Mouse (Mus musculus) T-helper 17 cell (primary cell): ENCODE measurements at regions not wholly inside any gene's neighbourhood (a gene's known extent, or its start where the extent isn't known, plus 50 kb on each side); places are given as distances from the start of the nearest gene placed in this dataset.

Source experiments
- in situ Hi-C, 2 experiments: fragments of 300-600 bp; cut with MboI, MseI; formaldehyde crosslinking; loops; 1 replicate in 1 of 2; 2 replicates in 1 of 2; pipeline ENCODE4 v1.15.1; 2025; ENCODE audit warnings: high pct_unique_total_duplicates in 2 of 2

DNA sequence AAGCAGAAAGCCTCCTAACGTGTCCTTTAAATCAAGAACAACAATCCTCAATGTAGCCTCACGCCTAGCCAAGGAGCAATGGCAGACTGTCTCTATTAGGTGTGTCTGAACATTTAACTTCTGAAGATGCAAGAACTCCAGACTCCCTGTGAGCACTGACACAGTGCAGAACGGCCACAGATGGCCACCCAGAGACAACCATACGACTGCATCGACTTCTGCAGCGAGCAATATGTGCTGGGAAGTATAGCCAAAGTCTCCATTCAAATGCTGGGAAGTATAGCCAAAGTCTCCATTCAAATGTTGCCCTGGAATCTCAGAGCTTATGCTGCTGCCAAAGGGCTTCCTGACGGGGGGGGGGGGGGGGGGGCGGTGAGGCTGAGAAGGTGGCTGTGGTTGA, 463.5 kb downstream of the Efna5 start:
- in situ Hi-C loops, result no loop called here

- in situ Hi-C loops, result no loop called here
Measured at GRCm38 (mm10) chr17:62415152-62415551, 466.0 kb downstream of the Efna5 start.

DNA sequence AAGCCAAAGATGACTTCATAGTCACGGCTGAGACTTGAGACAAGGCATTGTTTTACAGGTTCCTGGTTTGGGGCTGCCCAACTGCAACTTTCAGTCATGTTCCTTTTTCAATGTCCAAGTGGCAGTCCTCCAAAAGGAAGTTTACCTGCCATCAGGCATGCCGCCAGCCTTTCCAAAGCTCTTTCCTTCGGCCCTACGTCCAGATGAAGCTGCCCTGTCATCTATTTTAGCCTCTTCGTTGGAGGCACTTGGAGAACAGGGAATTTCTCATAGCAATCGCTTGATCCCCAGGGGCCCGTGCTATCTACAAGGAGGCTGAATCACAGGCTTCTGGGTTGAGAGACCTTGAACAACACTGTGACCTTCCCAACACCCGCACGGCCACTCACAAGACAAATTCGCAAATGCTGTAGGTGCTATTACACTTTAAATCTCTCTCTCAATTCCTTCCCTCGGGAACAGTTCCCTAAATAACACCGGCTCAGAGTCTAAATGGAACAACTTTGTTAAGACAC, 468.4 kb downstream of the Efna5 start:
- in situ Hi-C loops, result no loop called here

DNA sequence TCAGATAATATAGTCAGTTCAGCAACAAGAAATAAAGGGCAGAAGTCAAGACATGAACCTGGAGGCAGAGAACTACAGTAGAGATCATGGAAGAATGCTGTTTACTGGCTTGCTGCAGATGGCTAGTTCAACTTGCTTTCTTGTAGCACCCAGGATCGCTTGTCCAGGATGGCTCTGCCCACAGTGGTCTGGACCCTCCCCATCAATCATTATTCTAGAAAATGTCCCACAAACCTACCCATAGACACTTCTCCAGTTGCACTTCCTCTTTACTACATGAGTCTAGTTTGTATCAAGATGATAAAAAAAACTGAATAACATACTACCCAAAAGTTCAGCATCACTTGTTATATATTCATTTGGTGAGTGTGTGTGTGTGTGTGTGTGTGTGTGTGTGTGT, 477.4 kb downstream of the Efna5 start:
- in situ Hi-C loops, result no loop called here

DNA sequence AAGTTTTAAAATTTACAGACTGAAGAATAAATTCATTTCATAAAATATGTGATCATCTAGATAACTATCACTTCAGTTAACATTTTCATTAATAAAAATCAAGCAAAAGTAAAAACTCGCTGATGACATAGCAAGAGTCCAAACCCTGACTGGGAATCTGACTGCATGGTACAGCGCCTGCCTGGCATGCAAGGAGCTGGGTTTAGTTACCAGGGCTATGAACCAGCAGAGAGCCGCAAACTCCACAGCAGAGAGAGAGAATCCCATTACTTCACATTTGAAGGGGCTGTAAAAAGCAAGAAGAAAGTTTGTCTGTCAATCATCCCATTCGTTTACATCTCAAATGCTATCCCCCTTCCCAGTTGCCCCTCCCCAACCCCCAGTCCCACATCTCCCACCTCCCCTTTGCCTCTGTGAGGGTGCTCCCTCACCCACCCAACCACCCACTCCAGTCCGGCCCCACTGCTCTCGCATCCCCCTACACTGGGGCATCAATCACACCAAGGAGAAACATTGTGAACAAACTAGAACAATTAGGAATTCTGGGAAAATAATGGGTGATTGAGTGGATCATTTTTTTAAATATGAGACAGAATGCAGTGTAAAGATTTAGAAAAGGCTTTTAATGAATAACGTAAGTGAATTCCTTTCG, 487.6 kb downstream of the Efna5 start:
- in situ Hi-C loops, result no loop called here

DNA sequence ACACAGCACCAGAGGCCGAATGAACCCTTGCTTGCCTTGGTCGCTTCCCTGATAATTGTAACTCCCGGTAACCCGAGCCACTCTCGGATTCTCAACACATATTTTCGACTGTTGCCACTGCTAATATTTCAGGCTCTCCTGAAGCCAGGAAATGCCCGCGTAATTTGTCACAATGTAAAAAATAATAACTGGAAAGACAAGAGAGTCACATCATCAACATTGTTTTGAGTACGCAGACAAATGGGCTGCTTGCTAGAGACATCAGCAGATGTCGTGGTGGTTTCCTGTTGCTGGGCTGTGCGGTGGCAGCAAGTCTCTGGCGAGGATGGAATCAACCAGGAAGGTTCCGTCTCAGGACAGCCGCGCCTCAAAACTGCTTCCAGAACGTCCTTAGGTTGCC, 497.1 kb downstream of the Efna5 start:
- in situ Hi-C loops, result no loop called here

GRCm38 (mm10) chr17:62378868-62379417, 502.2 kb downstream of the Efna5 start:
- in situ Hi-C loops, result no loop called here

DNA sequence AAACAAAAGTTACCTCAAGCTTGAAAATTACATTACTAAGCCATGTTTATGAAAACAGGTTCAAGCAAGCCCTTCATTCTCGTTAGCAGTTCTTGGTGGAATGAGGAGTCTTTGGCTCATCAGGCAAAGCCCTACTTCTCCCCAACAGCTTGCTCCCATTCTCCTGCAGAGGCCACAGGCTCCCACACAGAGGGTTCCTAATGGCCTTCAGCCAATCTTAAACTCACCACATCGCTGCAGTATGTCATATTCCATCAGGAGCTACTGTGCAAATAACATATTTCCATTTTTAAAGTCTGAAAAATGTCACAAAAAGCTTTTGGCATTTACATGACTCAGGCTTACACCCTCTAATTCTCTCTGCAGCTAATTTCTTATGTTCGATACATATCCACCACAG, 512.0 kb downstream of the Efna5 start:
- in situ Hi-C loops, result no loop called here

DNA sequence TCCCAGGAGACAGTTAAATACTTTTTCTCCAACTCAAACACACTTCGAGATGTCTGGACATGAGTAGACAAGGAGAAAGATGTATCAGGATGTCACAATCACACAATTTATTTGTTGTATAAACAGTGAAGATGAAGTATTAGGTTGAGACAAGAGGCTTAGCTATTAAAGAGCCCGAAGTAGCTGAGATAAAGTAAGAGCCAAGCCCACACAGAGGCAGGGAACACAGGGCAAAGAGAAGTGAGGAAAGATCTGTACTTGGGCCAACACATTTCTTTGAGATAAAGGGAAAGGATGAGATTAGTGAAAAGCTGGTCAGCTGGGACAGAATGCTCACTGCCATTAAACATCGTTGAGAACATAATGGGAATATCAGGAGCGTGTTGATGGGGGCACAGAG, 513.2 kb downstream of the Efna5 start:
- in situ Hi-C loops, result no loop called here

GRCm38 (mm10) chr17:62358323-62358722, 522.8 kb downstream of the Efna5 start:
- in situ Hi-C loops, result no loop called here

DNA sequence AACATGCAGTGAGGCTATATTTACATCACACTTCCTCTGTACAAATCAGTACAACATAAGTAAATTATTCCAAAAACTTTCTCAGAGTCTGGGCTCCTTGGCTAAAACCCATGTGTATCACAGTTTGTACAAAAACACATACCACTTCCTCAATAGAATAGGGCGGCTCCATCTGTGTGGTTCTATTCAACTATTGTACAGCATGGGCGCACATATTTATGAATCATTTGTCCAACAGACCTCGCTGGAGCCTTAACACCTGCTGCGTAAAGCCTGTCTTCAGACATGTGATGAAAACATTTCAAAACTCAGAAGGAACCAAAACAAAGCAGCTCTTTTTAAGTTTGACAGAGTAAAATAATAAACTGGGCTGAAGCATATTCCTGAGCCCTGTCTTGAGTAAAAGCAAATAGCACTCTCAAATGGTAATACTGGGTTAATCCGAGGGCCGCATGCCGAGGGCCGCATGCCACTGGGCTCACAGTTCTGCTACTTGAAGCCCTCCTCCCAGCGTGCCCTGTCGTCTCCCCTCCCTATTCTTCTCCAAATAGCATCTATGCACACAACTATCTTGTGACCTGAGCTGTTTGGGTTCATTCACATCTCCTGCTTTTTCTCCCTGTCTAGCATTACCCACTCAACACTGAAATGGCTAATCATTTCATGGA, 543.1 kb downstream of the Efna5 start:
- in situ Hi-C loops, result no loop called here

DNA sequence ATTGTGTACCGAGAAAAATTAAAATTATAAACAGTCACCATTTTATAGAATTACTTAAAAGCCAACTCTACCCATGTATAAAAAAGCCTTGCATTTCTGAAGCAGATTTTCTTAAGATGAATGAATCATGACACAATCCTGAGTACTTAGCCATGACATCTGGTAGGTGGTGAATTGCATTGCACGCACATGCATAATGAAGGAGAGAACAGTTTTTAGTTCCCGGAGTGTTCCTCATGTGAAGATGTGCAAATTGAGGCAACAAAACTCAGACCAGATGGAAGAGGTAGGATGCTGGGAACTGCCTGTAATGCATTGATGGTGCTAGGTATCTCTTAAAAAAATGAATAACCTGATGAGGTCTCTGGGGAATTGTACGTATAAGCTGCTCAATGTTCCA, 550.9 kb downstream of the Efna5 start:
- in situ Hi-C loops, result no loop called here

- in situ Hi-C loops, result no loop called here
Measured at GRCm38 (mm10) chr17:62326844-62327243, 554.3 kb downstream of the Efna5 start.

DNA sequence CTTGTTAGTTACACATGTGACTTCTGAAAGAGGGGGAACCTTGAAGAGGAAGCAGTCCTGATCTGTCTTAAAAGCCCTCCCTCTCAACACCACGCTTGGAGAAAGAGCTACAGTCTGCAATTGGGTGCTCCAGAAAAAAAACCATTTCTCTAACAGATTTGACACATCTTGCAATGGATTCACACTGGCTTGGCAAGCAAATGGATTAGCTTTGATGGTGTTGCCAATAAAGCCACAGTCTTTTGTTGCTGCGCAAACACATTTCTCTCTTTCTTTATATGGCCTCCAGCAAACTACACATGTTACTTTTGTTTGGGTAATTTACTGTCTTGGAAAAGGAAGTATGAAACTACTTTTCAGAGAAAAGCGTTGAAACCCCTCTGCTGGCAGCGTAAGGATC, 562.1 kb downstream of the Efna5 start:
- in situ Hi-C loops, result no loop called here

- in situ Hi-C loops, result no loop called here
Measured at GRCm38 (mm10) chr17:62310059-62310458, 571.1 kb downstream of the Efna5 start.

- in situ Hi-C loops, result no loop called here
Measured at GRCm38 (mm10) chr17:62307111-62307510, 574.0 kb downstream of the Efna5 start.

GRCm38 (mm10) chr17:62306524-62306923, 574.6 kb downstream of the Efna5 start:
- in situ Hi-C loops, result no loop called here

DNA sequence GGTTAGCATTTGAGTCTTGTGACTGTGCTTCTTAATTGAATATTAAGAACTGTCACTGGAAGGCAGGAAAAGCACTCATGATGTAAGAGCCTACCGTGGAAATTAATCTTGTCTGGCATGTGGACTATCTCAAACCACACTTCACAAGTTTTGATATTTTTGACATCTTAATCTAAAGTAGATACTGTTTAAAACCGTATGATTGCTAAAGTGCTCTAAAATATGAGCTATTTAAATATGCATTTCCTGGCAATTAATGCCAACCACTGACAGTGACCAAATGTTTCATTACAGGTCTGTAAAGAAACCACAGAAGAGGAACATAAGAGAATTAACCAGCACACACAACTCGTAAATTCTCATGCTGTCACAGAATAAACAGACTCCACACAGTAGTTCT, 576.0 kb downstream of the Efna5 start:
- in situ Hi-C loops, result no loop called here

DNA sequence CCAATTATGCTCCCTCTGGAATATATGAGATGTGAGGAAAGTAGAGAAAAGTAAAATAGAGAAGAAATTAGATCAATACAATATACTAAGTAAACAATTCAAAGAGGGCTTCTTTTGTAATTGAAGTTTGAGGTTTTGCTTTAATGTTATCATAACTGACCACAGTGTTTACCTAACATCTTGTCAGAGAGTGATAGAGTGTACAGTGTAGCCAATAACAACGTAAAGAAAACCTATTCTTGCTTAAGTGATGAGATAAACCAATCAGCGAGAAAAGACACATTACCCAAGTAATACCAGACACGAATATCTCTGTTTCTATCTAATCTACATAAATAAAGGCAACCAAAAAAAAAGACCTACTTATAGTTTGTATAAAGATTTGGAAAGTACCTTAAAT, 577.0 kb downstream of the Efna5 start:
- in situ Hi-C loops, result no loop called here

- in situ Hi-C loops, result no loop called here
Measured at GRCm38 (mm10) chr17:62299875-62300274, 581.2 kb downstream of the Efna5 start.

GRCm38 (mm10) chr17:62297393-62298060, 583.6 kb downstream of the Efna5 start:
- in situ Hi-C loops, result no loop called here

- in situ Hi-C loops, result no loop called here
Measured at GRCm38 (mm10) chr17:62295412-62295811, 585.7 kb downstream of the Efna5 start.

- in situ Hi-C loops, result no loop called here
Measured at GRCm38 (mm10) chr17:62292703-62293102, 588.4 kb downstream of the Efna5 start.
